Mouse (Mus musculus): ENCODE measurements around the gene Dmbt1. TPM values are rescaled to one million over a fixed set of nuclear protein-coding genes. Genes with fewer than 3 reads are reported as not detected.
"Not testable (repeated sequence)": the region's sequence is repeated elsewhere in the genome, so short reads cannot be mapped to it uniquely, and the experiment has no call there.

Gene Dmbt1
- total RNA-seq, 2 experiments from 2014 or later, result not detected

DNA sequence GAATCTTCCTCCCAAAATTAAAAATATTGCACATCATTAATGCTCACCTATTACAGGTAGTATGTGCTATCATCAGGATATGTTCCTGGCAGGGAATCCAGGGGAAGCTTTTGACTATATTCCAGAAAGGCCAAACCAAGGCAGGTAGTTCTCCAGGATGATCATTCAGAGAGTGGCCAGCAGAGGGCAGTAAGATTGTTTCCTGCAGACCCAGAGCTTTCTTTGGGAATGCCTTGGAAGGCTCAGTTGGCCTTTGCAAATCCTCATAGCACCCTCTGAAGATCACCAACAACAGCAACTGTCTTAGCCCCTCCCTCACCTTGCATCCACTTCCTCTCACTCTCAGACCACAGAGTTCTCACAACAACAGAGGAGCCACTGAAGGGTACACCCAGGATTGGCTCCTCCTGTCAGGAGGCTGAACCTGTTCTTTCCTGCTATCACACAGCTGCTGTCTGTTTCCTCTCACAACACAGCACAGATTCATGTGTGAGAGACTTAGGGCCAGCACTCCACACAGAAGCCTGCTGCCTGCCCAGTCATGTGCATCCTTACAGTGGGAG is 23.0 kb downstream of the Dmbt1 start:
- no peak for DNase-seq

- not testable (repeated sequence) for DNase-seq
Measured at GRCm38 (mm10) chr7:131057918-131058317, 26.1 kb downstream of the Dmbt1 start.

GRCm38 (mm10) chr7:131059808-131060207 is 28.0 kb downstream of the Dmbt1 start:
- DNase-seq, result not testable (repeated sequence)

- no peak for DNase-seq
Measured at GRCm38 (mm10) chr7:131062541-131062940, 30.7 kb downstream of the Dmbt1 start.

DNA sequence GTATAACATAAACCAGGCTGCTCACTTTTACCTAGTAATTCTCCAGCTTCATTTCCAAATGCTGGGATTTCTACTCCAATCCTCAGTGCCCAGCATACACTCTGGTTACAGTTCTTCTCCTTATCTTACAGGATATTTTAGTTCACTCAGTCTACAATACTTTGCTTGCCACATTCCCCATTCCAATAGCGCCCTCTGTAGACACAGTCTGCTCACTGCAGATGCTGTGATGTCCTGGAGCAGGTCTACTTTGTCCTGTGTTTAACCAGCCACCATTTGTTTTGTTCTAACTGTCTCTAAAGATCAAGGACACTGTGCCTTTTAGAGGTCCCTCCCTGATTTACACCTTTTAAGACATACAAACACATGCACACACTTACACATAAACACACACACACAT is 36.3 kb downstream of the Dmbt1 start:
- DNase-seq, result peak; percentile 2 to 15

DNA sequence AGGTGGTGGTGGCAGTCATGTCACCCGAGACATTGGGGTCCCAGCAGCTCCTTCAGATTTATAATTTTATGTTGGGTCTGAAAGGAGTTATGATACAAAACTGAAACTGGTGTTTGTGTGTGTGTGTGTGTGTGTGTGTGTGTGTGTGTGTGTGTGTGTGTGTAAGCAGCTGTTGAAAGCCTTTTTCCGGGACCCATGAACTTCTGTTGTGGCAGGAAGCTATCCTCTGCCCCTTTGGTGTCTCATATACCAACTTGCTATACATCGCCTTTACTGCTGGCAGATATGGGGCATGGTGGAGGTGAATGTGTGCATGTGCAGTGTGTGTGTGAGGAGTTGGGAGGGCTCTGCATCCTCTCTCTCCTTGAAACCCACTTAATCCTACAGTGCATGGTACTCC is 41.6 kb downstream of the Dmbt1 start:
- DNase-seq, result not testable (repeated sequence)

DNA sequence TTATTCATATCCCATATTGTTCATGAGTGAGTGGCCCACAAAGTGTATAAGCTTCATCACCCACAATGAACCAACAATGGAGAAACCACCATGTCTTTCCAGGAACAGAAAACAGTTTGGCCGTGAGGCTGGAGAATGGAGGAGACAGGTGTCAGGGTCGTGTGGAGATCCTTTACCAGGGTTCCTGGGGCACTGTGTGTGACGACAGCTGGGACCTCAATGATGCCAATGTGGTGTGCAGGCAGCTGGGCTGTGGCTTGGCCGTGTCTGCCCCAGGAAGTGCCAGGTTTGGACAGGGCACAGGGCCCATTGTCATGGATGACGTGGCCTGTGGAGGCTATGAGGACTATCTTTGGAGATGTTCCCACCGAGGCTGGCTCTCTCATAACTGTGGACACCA is 42.2 kb downstream of the Dmbt1 start:
- DNase-seq, result not testable (repeated sequence)

DNA sequence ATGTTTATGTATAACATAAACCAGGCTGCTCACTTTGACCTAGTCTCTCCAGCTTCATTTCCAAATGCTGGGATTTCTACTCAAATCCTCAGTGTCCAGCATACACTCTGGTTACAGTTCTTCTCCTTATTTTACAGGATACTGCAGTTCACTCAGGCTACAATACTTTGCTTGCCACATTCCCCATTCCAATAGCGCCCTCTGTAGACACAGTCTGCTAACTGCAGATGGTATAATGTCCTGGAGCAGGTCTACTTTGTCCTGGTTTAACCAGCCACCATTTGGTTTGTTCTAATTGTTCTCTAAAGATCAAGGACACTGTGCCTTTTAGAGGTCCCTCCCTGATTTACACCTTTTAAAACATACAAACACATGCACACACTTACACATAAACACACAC is 44.1 kb downstream of the Dmbt1 start:
- no peak for DNase-seq

GRCm38 (mm10) chr7:131082403-131082802 is 50.5 kb downstream of the Dmbt1 start:
- DNase-seq, result not testable (repeated sequence)

DNA sequence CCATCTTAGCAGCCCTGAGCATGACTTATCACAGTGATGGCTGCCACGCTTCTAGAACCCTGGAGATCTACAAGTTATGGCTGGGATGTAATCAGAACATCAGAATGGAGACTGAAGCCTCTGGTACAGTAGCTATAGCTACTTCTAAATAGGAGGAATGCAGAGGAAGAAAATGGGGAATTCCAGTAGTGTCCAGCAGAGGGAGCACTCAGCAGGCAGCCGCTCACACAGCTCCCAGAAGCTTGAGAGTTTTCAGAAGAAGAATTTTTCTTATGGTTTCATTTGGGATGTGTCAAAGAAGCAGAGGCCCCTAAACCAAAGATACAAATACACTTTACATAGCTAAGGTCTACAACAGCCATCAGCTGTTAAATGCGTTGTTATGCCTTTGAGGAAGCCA is 80.6 kb downstream of the Dmbt1 start:
- DNase-seq, result peak; percentile 29 to 60

- no peak for DNase-seq
Measured at GRCm38 (mm10) chr7:131113676-131114075, 81.8 kb downstream of the Dmbt1 start.

DNA sequence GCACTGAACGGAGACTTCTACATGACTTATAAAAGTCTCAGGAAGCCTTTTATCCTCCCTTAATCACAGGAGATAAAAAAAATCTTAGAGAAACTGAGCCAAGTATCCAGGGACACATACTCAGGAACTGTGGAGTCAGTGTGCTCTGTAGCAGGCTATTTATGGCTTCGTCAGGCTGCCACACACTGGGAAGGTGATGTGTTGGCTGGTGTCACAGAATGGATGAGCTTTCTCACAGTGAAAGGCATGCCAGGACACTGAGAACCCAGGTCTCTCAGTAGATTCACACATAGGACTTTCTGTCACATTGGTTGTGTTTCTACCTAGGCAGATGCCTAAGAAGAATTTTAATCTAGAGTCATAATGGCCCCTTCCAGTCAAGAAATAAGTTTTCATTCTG is 82.6 kb downstream of the Dmbt1 start:
- no peak for DNase-seq

DNA sequence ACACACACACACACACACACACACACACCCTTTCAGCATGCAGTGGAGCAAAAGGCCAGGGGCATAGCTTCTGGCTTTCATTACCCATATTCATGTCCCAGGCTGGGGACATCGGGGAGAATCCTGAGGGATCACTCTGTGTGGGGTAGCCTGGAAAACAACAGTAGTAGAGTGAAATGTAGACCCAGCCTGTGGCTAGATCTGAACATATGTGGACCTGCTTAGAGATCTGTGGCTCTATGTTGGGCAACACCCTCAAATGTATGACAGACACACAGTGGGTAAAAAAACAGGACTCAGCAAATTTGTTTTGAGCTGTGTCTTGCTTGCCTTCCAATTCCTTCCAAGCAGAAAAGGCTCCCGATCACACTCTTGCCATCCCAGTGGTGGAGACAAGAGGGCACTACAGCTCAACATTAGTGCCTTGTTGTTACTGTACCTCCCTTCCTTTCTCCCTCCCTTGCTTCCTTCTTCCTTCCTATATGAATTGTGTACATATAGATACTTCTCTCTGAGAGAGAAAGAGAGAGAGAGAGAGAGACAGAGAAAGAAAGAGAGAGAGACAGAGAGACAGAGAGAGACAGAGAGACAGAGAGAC is 90.5 kb downstream of the Dmbt1 start:
- no peak for DNase-seq

- no peak for DNase-seq
Measured at GRCm38 (mm10) chr7:131130021-131130420, 98.2 kb downstream of the Dmbt1 start.

GRCm38 (mm10) chr7:131133181-131133580 is 101.3 kb downstream of the Dmbt1 start:
- no peak for DNase-seq

- no peak for DNase-seq
Measured at GRCm38 (mm10) chr7:131146214-131146613, 114.4 kb downstream of the Dmbt1 start, which contains the start of gene 4933402N03Rik. Gene 4933402N03Rik (minus strand): TSS chr7:131146314.

- no peak for DNase-seq
Measured at GRCm38 (mm10) chr7:131150179-131150578, 118.3 kb downstream of the Dmbt1 start.

DNA sequence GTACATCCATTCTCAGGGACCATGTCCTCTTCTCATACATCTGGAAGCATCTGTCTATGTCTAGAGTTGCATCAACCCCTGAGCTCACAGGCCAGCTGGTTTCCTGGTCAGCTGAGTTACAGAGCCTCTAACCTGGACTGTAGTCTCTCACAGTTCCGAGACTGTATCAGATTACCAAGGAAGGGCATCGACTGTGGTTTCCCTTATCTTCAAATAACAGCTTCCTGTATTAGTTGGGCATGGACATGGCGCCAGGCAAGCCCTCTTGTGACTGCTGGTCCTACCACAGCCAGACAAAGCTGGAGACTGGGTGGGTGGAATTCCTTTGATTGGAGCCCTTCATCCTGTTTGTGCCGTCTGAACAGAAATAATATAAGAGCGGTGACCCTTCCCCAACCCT is 121.2 kb downstream of the Dmbt1 start:
- DNase-seq, result no peak

GRCm38 (mm10) chr7:131162251-131162650 is 130.4 kb downstream of the Dmbt1 start:
- no peak for DNase-seq

DNA sequence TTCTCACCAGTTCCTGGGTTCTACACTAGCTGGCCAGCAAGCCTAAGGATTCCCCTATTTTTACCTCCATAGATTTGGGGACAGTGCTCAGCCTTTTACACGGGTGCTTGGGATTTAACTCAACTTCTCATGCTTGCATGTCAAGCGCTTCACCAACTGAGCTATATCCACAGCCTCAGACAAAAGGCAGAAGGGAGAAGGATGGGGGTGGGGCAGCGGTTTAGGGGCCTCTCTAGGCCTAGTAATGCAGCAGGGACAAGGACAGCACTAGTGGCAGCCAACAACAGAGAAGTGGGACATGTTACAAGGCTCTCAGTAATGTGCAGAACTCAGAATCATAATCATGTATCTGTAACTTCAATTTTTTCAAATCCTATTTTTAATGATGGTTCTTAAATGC is 135.9 kb downstream of the Dmbt1 start:
- DNase-seq, result no peak

- no peak for DNase-seq
Measured at GRCm38 (mm10) chr7:131169099-131169498, 137.2 kb downstream of the Dmbt1 start.

All from layer of hippocampus, postnatal 36 days (tissue).